Mouse (Mus musculus): ENCODE results near the gene Btnl4. TPM values are rescaled to one million over a fixed set of nuclear protein-coding genes. Genes with fewer than 3 reads are reported as not detected.
"Not testable (repeated sequence)": the region's sequence is repeated elsewhere in the genome, so short reads cannot be mapped to it uniquely, and the experiment has no call there.

The Btnl4 gene
- polyA plus RNA-seq (2012; rRNA removed): not detected in 2 replicates

DNA sequence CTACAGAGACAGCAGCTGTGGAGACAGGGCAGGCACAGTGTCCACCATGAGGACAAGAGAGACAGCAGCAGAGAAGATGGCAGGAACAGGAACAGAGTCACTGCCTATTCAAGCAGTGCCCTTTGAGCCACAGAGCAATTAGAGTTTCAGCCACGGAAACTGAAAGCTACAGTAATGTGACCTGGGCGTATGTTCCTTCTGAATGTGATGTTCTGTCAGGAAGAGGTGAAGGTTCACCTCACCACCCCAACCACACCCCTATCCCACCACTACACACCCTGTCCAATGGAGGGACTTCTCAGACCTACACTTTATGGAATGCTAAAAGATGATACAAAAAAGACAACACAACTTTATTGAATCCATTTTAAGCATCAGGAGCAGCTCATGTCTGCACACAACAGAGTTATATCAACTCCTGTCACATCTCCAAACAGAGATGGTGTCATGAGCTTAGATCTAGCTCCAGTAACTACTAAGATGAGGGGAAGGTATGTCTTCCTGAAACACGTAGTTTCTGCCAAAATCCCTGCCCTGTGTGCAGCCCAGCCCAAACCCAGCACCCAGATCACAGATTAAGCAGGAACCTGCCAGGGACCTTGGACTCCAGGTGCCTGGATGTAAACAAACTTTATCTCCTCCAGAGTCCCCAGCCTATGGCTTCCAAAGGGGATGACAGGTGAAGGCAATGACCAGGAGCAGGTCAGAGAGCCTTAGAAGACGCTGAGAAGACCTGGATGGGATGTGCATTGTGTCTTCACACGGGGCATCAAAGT lies at the start of gene Btnl4:
Gene Btnl4 (minus strand): TSS at position 81 of the 776 bp plus-strand sequence.
- 82% methylated on average over 5 of the region's 5 CpGs for WGBS
- H3K4me1 ChIP-seq (ENCODE audit: control insufficient read depth, insufficient read depth, low read length); H3K27me3 ChIP-seq (ENCODE audit: control insufficient read depth, insufficient read depth, low read length); H3K27ac ChIP-seq (ENCODE audit: insufficient read depth, low read length); DNase-seq; H3K4me3 ChIP-seq (replicated peaks; ENCODE audit: insufficient read depth, low read depth, low read length): not testable (repeated sequence)

DNA sequence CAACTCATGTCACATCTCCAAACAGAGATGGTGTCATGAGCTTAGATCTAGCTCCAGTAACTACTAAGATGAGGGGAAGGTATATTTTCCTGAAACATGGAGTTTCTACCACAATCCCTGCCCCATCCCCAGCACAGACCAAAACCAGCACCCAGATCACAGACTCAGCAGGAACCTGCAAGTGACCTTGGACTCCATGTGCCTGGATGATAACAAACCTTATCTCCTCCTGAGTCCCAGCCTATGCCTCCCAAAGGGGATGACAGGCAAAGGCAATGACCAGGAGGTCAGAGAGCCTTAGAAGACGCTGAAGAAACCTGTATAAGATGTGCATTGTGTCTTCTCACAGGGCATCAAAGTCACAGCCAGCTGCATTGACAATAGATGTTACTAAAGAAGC lies 41.9 kb upstream of the Btnl4 start:
- 62% methylated on average over 1 of the region's 1 CpGs for WGBS
- H3K4me1 ChIP-seq (ENCODE audit: control insufficient read depth, insufficient read depth, low read length): no peaks in the 10 kb centered on the region
- H3K27me3 ChIP-seq (ENCODE audit: control insufficient read depth, insufficient read depth, low read length): no peaks in the 10 kb centered on the region
- H3K4me3 ChIP-seq (replicated peaks; ENCODE audit: insufficient read depth, low read depth, low read length): no peak overlapping the region
- TF ChIP-seq CTCF (IDR thresholded peaks at IDR 0.05; ENCODE audit: borderline replicate concordance, insufficient read depth, low read depth, low read length): no peak
- TF ChIP-seq POLR2A (IDR thresholded peaks at IDR 0.05; ENCODE audit: borderline replicate concordance, insufficient read depth, low read length): no peak
- H3K27ac ChIP-seq (ENCODE audit: insufficient read depth, low read length): no peak overlapping the region
- DNase-seq: no peak

DNA sequence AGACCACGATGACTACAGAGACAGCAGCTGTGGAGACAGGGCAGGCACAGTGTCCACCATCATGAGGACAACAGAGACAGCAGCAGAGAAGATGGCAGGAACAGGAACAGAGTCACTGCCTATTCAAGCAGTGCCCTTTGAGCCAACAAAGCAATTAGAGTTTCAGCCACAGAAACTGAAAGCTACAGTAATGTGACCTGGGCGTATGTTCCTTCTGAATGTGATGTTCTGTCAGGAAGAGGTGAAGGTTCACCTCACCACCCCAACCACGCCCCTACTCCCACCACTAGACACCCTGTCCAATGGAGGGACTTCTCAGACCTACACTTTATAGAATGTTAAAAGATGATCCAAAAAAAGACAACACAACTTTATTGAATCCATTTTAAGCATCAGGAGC lies 41.5 kb upstream of the Btnl4 start:
- H3K4me3 ChIP-seq (replicated peaks; ENCODE audit: insufficient read depth, low read depth, low read length); H3K4me1 ChIP-seq (ENCODE audit: control insufficient read depth, insufficient read depth, low read length); H3K27me3 ChIP-seq (ENCODE audit: control insufficient read depth, insufficient read depth, low read length); H3K27ac ChIP-seq (ENCODE audit: insufficient read depth, low read length); DNase-seq: not testable (repeated sequence)
- 65% methylated on average over 3 of the region's 3 CpGs for whole genome bisulfite sequencing

DNA sequence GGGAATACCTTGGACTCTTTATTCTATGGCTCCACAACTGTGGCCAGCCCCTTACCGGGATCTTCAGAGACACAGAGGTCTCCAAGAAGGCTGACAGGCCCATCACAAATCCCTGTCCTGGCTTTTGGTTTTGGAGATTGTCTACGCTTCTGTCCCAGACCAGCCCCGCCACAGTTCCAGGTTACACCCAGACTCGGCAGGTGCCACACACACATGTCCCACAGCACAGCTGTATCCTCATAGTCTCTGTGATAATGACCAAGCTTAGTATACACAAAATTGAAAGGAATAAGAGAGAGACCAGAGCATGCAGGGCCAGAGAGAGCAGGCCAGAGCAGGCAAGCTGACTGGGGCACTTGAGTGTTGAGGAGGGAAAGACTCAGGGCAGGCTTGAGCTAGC lies 40.7 kb upstream of the Btnl4 start:
- 86% methylated on average over 4 of the region's 4 CpGs for WGBS
- no peak overlapping the region for H3K4me3 ChIP-seq (replicated peaks; ENCODE audit: insufficient read depth, low read depth, low read length)
- no peak overlapping the region for H3K27ac ChIP-seq (ENCODE audit: insufficient read depth, low read length)
- TF ChIP-seq CTCF (IDR thresholded peaks at IDR 0.05; ENCODE audit: borderline replicate concordance, insufficient read depth, low read depth, low read length) (no peak), POLR2A (IDR thresholded peaks at IDR 0.05; ENCODE audit: borderline replicate concordance, insufficient read depth, low read length) (no peak)
- H3K27me3 ChIP-seq (ENCODE audit: control insufficient read depth, insufficient read depth, low read length): no peaks in the 10 kb centered on the region
- no peaks in the 10 kb centered on the region for H3K4me1 ChIP-seq (ENCODE audit: control insufficient read depth, insufficient read depth, low read length)
- no peak for DNase-seq

DNA sequence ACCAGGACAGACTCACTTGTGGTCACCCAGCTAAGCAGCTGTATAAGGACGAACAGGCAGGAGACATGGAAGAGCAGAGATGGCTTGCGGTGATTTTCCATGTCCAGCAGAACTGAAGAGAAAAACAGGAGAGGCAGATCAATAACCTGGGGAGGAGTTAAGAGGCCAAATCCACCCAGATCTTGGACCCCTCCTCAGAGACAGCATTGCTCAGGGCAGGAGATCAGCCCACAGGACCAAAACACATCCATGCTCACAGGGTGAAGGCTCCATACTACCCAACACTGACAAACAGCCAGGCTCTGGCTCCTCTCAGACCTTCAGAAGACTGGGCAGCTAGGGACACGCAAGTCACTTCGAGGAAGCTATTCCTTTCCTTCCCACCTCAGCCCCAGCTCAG lies 40.1 kb upstream of the Btnl4 start, which contains the start of gene Btnl6:
Gene Btnl6 (minus strand): TSS at position 101 of the 400 bp plus-strand sequence.
- H3K4me3 ChIP-seq (replicated peaks; ENCODE audit: insufficient read depth, low read depth, low read length): no peak within 1 kb of the TSS
- H3K27ac ChIP-seq (ENCODE audit: insufficient read depth, low read length): no peak within 1 kb of the TSS
- WGBS: 85% methylated on average over 4 of the region's 4 CpGs
- H3K27me3 ChIP-seq (ENCODE audit: control insufficient read depth, insufficient read depth, low read length): no peaks in the 10 kb centered on the region
- H3K4me1 ChIP-seq (ENCODE audit: control insufficient read depth, insufficient read depth, low read length): no peaks in the 10 kb centered on the region
- no peak for DNase-seq
- no peak for TF ChIP-seq CTCF (IDR thresholded peaks at IDR 0.05; ENCODE audit: borderline replicate concordance, insufficient read depth, low read depth, low read length)
- no peak for TF ChIP-seq POLR2A (IDR thresholded peaks at IDR 0.05; ENCODE audit: borderline replicate concordance, insufficient read depth, low read length)

DNA sequence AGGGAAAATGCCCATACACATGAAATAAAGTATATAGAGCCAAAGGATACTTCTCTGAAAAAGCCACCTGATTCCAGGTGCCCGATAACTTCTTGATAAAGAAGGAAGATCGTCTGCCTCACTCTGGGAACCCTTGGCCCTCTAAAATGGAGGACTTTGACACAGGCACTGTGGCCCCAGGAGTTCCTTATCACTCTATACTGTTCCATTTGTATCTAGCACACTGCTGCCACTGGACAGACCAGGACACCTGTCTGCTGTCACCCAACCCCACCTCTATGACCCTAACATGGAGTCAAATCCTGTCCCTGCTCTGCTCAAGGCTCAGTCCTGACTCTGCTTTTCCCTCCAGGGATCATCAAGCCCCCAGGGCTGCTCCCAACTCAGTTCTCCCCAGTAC lies 39.4 kb upstream of the Btnl4 start:
- Histone ChIP-seq H3K27ac (ENCODE audit: insufficient read depth, low read length) (no peak overlapping the region), H3K4me3 (replicated peaks; ENCODE audit: insufficient read depth, low read depth, low read length) (no peak overlapping the region), H3K27me3 (ENCODE audit: control insufficient read depth, insufficient read depth, low read length) (no peaks in the 10 kb centered on the region), H3K4me1 (ENCODE audit: control insufficient read depth, insufficient read depth, low read length) (no peaks in the 10 kb centered on the region)
- no peak for TF ChIP-seq POLR2A (IDR thresholded peaks at IDR 0.05; ENCODE audit: borderline replicate concordance, insufficient read depth, low read length)
- no peak for TF ChIP-seq CTCF (IDR thresholded peaks at IDR 0.05; ENCODE audit: borderline replicate concordance, insufficient read depth, low read depth, low read length)
- WGBS: 63% methylated on average over 2 of the region's 2 CpGs
- DNase-seq: no peak

DNA sequence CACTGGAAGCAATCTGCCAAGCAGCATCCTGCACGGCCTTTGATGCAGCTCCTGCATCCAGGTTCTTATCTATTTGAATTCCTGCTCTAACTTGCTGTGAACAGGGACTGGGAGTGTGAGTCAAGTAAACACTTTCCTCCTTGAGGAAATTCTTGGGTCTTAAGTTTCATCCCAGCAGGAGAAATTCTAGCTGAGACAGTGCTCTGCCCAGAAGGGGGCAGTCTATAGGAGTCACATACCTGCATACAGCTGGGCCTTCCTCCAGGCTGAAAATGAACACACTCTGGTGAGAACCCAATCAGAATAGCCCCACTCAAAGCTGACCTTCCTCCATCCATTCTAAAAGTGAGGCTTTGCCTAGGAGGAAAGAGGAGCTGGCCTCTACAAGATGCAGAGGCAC lies 34.6 kb upstream of the Btnl4 start:
- not testable (repeated sequence) for H3K4me1 ChIP-seq (ENCODE audit: control insufficient read depth, insufficient read depth, low read length); DNase-seq; H3K27me3 ChIP-seq (ENCODE audit: control insufficient read depth, insufficient read depth, low read length); H3K4me3 ChIP-seq (replicated peaks; ENCODE audit: insufficient read depth, low read depth, low read length); H3K27ac ChIP-seq (ENCODE audit: insufficient read depth, low read length)
- WGBS: 79% methylated on average over 1 of the region's 1 CpGs

DNA sequence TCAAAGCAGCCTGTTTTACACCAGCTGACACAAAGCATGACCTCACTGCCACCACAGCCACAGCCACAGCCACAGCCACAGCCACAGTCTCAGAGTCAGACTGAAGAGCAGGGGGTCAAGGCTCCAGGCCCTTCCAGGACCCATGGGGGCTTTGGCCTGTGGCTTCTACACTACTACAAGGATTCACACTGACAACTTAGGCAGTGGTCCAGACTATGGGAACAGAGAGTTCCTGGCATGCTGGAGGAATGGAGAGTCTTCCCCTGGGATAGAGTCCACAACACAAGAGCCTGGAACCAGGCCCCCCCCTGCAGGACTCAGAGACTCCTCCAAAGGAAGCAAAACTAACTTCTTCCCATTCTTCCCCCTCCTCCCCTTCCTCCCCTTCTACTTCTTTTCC lies 30.5 kb upstream of the Btnl4 start:
- Histone ChIP-seq H3K27ac (ENCODE audit: insufficient read depth, low read length) (no peak overlapping the region), H3K4me1 (ENCODE audit: control insufficient read depth, insufficient read depth, low read length) (no peaks in the 10 kb centered on the region), H3K4me3 (replicated peaks; ENCODE audit: insufficient read depth, low read depth, low read length) (no peak overlapping the region), H3K27me3 (ENCODE audit: control insufficient read depth, insufficient read depth, low read length) (no peaks in the 10 kb centered on the region)
- no peak for DNase-seq
- TF ChIP-seq POLR2A (IDR thresholded peaks at IDR 0.05; ENCODE audit: borderline replicate concordance, insufficient read depth, low read length): no peak
- TF ChIP-seq CTCF (IDR thresholded peaks at IDR 0.05; ENCODE audit: borderline replicate concordance, insufficient read depth, low read depth, low read length): no peak

DNA sequence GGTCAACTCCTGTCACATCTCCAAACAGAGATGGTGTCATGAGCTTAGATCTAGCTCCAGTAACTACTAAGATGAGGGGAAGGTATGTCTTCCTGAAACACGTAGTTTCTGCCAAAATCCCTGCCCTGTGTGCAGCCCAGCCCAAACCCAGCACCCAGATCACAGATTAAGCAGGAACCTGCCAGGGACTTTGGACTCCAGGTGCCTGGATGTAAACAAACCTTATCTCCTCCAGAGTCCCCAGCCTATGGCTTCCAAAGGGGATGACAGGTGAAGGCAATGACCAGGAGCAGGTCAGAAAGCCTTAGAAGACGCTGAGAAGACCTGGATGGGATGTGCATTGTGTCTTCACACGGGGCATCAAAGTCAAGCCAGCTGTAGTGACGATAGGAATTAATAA lies 20.6 kb upstream of the Btnl4 start:
- not testable (repeated sequence) for H3K27me3 ChIP-seq (ENCODE audit: control insufficient read depth, insufficient read depth, low read length); H3K27ac ChIP-seq (ENCODE audit: insufficient read depth, low read length); H3K4me1 ChIP-seq (ENCODE audit: control insufficient read depth, insufficient read depth, low read length); H3K4me3 ChIP-seq (replicated peaks; ENCODE audit: insufficient read depth, low read depth, low read length); DNase-seq
- WGBS: 72% methylated on average over 4 of the region's 4 CpGs

DNA sequence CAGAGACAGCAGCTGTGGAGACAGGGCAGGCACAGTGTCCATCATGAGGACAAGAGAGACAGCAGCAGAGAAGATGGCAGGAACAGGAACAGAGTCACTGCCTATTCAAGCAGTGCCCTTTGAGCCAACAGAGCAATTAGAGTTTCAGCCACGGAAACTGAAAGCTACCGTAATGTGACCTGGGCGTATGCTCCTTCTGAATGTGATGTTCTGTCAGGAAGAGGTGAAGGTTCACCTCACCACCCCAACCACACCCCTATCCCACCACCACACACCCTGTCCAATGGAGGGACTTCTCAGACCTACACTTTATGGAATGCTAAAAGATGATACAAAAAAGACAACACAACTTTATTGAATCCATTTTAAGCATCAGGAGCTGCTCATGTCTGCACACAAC lies 20.2 kb upstream of the Btnl4 start:
- 77% methylated on average over 3 of the region's 3 CpGs for WGBS
- not testable (repeated sequence) for DNase-seq; H3K27ac ChIP-seq (ENCODE audit: insufficient read depth, low read length); H3K27me3 ChIP-seq (ENCODE audit: control insufficient read depth, insufficient read depth, low read length); H3K4me3 ChIP-seq (replicated peaks; ENCODE audit: insufficient read depth, low read depth, low read length); H3K4me1 ChIP-seq (ENCODE audit: control insufficient read depth, insufficient read depth, low read length)

Data from cerebellum, adult 2 months (tissue).